35 mouse cellular contexts compared by ENCODE assay signal in the genomic region with DNA sequence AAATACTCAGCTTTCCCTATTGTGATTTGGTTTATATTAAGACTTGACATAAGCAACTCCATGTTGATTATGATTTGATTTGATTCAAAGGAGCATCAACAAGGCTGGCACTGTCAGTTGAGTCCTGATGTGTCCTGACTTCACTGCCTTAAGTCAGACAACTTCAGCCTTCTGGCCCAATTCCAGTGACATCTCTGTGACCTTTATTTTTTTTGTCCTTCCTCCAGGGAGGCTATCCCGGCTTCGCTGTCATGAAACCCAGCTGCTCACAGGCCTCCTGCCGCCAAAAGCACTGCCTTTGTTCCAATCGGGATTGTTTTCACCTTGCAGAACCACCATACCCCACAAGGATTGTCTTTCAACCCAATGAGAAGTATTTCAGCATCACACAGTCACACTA. TPM values are rescaled to one million over a fixed set of nuclear protein-coding genes. Genes with fewer than 3 reads are reported as not detected.
DNase-seq lines count a peak whose midpoint lies in the region; ATAC-seq and TF ChIP-seq lines count a peak whose summit lies in the region.
"Had no signal": no experiment of that assay in that cellular context is flagged by ENCODE, and none has a peak within 500 bp of the region (broad histone marks: within the 10 kb centered on the region; RNA-seq: fewer than 3 reads in every experiment).

No protein-coding gene starts in this region.

- peak; percentile 15 to 47 for DNase-seq in heart, postnatal 10 days
- DNase-seq in kidney, postnatal 10 days, result peak; percentile 31
- no peak for DNase-seq in kidney, adult 11 months
- DNase-seq in lung, postnatal 36 days, result peak; percentile 9
- no peak for DNase-seq in lung, adult 2 months
- DNase-seq: B cell, adult 2 months; cerebellum, adult 8-10 months; cerebellum, postnatal 25 days; forebrain, postnatal 0 days; right cerebral cortex, postnatal 14 days had no signal

- no peaks in the 10 kb centered on the region for H3K9me3 ChIP-seq in heart, embryonic 12.5 days (replicated peaks)
- H3K9me3 ChIP-seq: embryonic facial prominence, embryonic 10.5 days; embryonic facial prominence, embryonic 15.5 days; forebrain, embryonic 12.5 days; hindbrain, embryonic 12.5 days; intestine, embryonic 15.5 days; limb, embryonic 13.5 days; midbrain, embryonic 13.5 days; neural tube, embryonic 13.5 days; stomach, embryonic 15.5 days had no signal

- no peak overlapping the region for H3K9ac ChIP-seq in heart, embryonic 12.5 days
- H3K9ac ChIP-seq: embryonic facial prominence, embryonic 15.5 days; forebrain, embryonic 12.5 days; forebrain, postnatal 0 days; hindbrain, embryonic 12.5 days; intestine, embryonic 15.5 days; limb, embryonic 13.5 days; midbrain, embryonic 13.5 days; neural tube, embryonic 13.5 days; stomach, embryonic 15.5 days had no signal

- 42% methylated on average over 4 of the region's 4 CpGs for WGBS in heart, embryonic 12.5 days
- WGBS in lung, adult 2 months, result 37% methylated on average over 4 of the region's 4 CpGs

- no peak overlapping the region for H3K4me3 ChIP-seq in heart, embryonic 12.5 days
- no peak overlapping the region for H3K4me3 ChIP-seq in lung, adult 2 months (replicated peaks; ENCODE audit: extremely low read depth, low read depth, low read length)
- H3K4me3 ChIP-seq: embryonic facial prominence, embryonic 10.5 days; embryonic facial prominence, embryonic 15.5 days; forebrain, embryonic 12.5 days; hindbrain, embryonic 12.5 days; intestine, embryonic 15.5 days; limb, embryonic 13.5 days; midbrain, embryonic 13.5 days; neural tube, embryonic 13.5 days; stomach, embryonic 15.5 days had no signal

- intact Hi-C loops in heart, postnatal 10 days (cut with DNase I), result no loop called here

- H3K27me3 ChIP-seq in heart, embryonic 12.5 days (replicated peaks), result no peaks in the 10 kb centered on the region
- H3K27me3 ChIP-seq: forebrain, embryonic 12.5 days; hindbrain, embryonic 12.5 days; intestine, embryonic 15.5 days; limb, embryonic 13.5 days; midbrain, embryonic 13.5 days; neural tube, embryonic 13.5 days; stomach, embryonic 15.5 days had no signal

- H3K4me2 ChIP-seq in heart, embryonic 12.5 days, result no peak overlapping the region
- H3K4me2 ChIP-seq: embryonic facial prominence, embryonic 15.5 days; forebrain, embryonic 12.5 days; hindbrain, embryonic 12.5 days; intestine, embryonic 15.5 days; limb, embryonic 13.5 days; liver, embryonic 11.5 days; midbrain, embryonic 13.5 days; neural tube, embryonic 13.5 days; stomach, embryonic 15.5 days had no signal

- H3K27ac ChIP-seq in heart, embryonic 12.5 days (ENCODE audit: poor library complexity, severe bottlenecking), result no peak overlapping the region
- H3K27ac ChIP-seq: embryonic facial prominence, embryonic 10.5 days; embryonic facial prominence, embryonic 15.5 days; forebrain, embryonic 12.5 days; hindbrain, embryonic 12.5 days; hindbrain, postnatal 0 days; intestine, embryonic 15.5 days; limb, embryonic 13.5 days; macrophage; midbrain, embryonic 13.5 days; neural tube, embryonic 13.5 days; stomach, embryonic 15.5 days had no signal

- H3K36me3 ChIP-seq in heart, embryonic 12.5 days, result no peaks in the 10 kb centered on the region
- H3K36me3 ChIP-seq: embryonic facial prominence, embryonic 10.5 days; embryonic facial prominence, embryonic 15.5 days; forebrain, embryonic 12.5 days; hindbrain, embryonic 12.5 days; intestine, embryonic 15.5 days; limb, embryonic 13.5 days; midbrain, embryonic 13.5 days; neural tube, embryonic 13.5 days; stomach, embryonic 15.5 days had no signal

- no peak for TF ChIP-seq CTCF in lung, adult 2 months (IDR thresholded peaks at IDR 0.05; ENCODE audit: insufficient read depth, low read length)

- H3K4me1 ChIP-seq in heart, embryonic 12.5 days (replicated peaks), result peaks cover 15% of the 10 kb centered on the region
- H3K4me1 ChIP-seq in lung, adult 2 months (ENCODE audit: control insufficient read depth, insufficient read depth, low read length), result no peaks in the 10 kb centered on the region
- H3K4me1 ChIP-seq: embryonic facial prominence, embryonic 10.5 days; embryonic facial prominence, embryonic 15.5 days; forebrain, embryonic 12.5 days; hindbrain, embryonic 12.5 days; intestine, embryonic 15.5 days; limb, embryonic 13.5 days; midbrain, embryonic 13.5 days had no signal

- no peak for TF ChIP-seq POLR2A in lung, adult 2 months (IDR thresholded peaks at IDR 0.05; ENCODE audit: borderline replicate concordance, extremely low read depth, low read depth, low read length)

- ATAC-seq in heart, embryonic 12.5 days (ENCODE audit: insufficient number of reproducible peaks, low FRiP score), result no peak
- ATAC-seq: forebrain, postnatal 0 days; hindbrain, postnatal 0 days; intestine, embryonic 15.5 days; midbrain, embryonic 13.5 days had no signal

RNA-seq across cellular contexts. Expression of gene Anxa8, which starts 10.4 kb away (rescaled TPM):
- 1 to 10 TPM; 3.3 TPM for total RNA-seq in heart, postnatal 10 days (2021)
- 0.61 and 0.74 TPM in 2 replicates for polyA plus RNA-seq in heart, embryonic 12.5 days (2016; fragmentation: Nextera tagmentation; extraction: Ambion mirVana)
- 13.1 and 21.8 TPM in 2 replicates for polyA plus RNA-seq in lung, adult 2 months (2012; rRNA removed)
- total RNA-seq: hindbrain, postnatal 0 days; megakaryocyte-erythroid progenitor cell, adult 5-6 weeks had no signal
- polyA plus RNA-seq: macrophage; midbrain, embryonic 13.5 days; neural tube, embryonic 13.5 days had no signal

RNA-seq across cellular contexts. Expression of gene Antxrl, which starts 22.8 kb away (rescaled TPM):
- not detected for total RNA-seq in heart, postnatal 10 days (2021)
- polyA plus RNA-seq in heart, embryonic 12.5 days (2016; fragmentation: Nextera tagmentation; extraction: Ambion mirVana), result not detected in 2 replicates
- polyA plus RNA-seq in lung, adult 2 months (2012; rRNA removed), result not detected in 2 replicates
- total RNA-seq: forebrain, postnatal 0 days; gastrocnemius, adult 8-10 months; gastrocnemius, postnatal 4 days; heart, adult 8-10 months; heart, postnatal 25 days; hindbrain, postnatal 0 days; layer of hippocampus, adult 8-10 months; layer of hippocampus, postnatal 25 days; left cerebral cortex, adult 8-10 months; left cerebral cortex, postnatal 36 days; megakaryocyte-erythroid progenitor cell, adult 5-6 weeks had no signal
- polyA plus RNA-seq: embryonic facial prominence, embryonic 10.5 days; embryonic facial prominence, embryonic 15.5 days; forebrain, embryonic 12.5 days; forebrain, postnatal 0 days; heart, embryonic 14.5 days; hindbrain, embryonic 12.5 days; hindbrain, postnatal 0 days; intestine, embryonic 15.5 days; limb, embryonic 13.5 days; liver, embryonic 11.5 days; liver, embryonic 16.5 days; macrophage; midbrain, embryonic 13.5 days; neural tube, embryonic 13.5 days; small intestine, adult 2 months; stomach, embryonic 15.5 days had no signal

RNA-seq across cellular contexts. Expression of gene A630023A22Rik, which starts 27.2 kb away (rescaled TPM):
- total RNA-seq in heart, postnatal 10 days (2021), result not detected
- polyA plus RNA-seq in heart, embryonic 12.5 days (2016; fragmentation: Nextera tagmentation; extraction: Ambion mirVana), result not detected in 2 replicates
- not detected in 2 replicates for polyA plus RNA-seq in lung, adult 2 months (2012; rRNA removed)
- total RNA-seq: forebrain, postnatal 0 days; gastrocnemius, adult 8-10 months; gastrocnemius, postnatal 4 days; heart, adult 8-10 months; heart, postnatal 25 days; layer of hippocampus, adult 8-10 months; layer of hippocampus, postnatal 25 days; left cerebral cortex, adult 8-10 months; left cerebral cortex, postnatal 36 days; megakaryocyte-erythroid progenitor cell, adult 5-6 weeks had no signal
- polyA plus RNA-seq: embryonic facial prominence, embryonic 10.5 days; embryonic facial prominence, embryonic 15.5 days; forebrain, embryonic 12.5 days; forebrain, postnatal 0 days; heart, embryonic 14.5 days; hindbrain, embryonic 12.5 days; hindbrain, postnatal 0 days; liver, embryonic 11.5 days; liver, embryonic 16.5 days; macrophage; midbrain, embryonic 13.5 days; neural tube, embryonic 13.5 days; small intestine, adult 2 months; stomach, embryonic 15.5 days had no signal

RNA-seq across cellular contexts. Expression of gene Gm5460, which starts 58.8 kb away (rescaled TPM):
- total RNA-seq in heart, postnatal 10 days (2021), result not detected
- not detected in 2 replicates for polyA plus RNA-seq in heart, embryonic 12.5 days (2016; fragmentation: Nextera tagmentation; extraction: Ambion mirVana)
- polyA plus RNA-seq in lung, adult 2 months (2012; rRNA removed), result not detected in 2 replicates
- total RNA-seq: forebrain, postnatal 0 days; gastrocnemius, adult 8-10 months; heart, adult 8-10 months; heart, postnatal 25 days; hindbrain, postnatal 0 days; layer of hippocampus, adult 8-10 months; layer of hippocampus, postnatal 25 days; left cerebral cortex, adult 8-10 months; left cerebral cortex, postnatal 36 days; megakaryocyte-erythroid progenitor cell, adult 5-6 weeks had no signal
- polyA plus RNA-seq: embryonic facial prominence, embryonic 10.5 days; embryonic facial prominence, embryonic 15.5 days; forebrain, embryonic 12.5 days; forebrain, postnatal 0 days; heart, embryonic 14.5 days; hindbrain, embryonic 12.5 days; hindbrain, postnatal 0 days; intestine, embryonic 15.5 days; limb, embryonic 13.5 days; liver, embryonic 11.5 days; liver, embryonic 16.5 days; macrophage; midbrain, embryonic 13.5 days; neural tube, embryonic 13.5 days; small intestine, adult 2 months; stomach, embryonic 15.5 days had no signal

Comparison
In these comparisons a context has a peak if more than half of its experiments do, and no peak if none do; other contexts are left out.
1. DNase-seq: peak in heart, postnatal 10 days (2 of 2), kidney, postnatal 10 days (single experiment) and lung, postnatal 36 days (single experiment); none in kidney, adult 11 months (single experiment) and lung, adult 2 months (single experiment).